Comparison of ENCODE assay signal across 8 mouse cellular contexts in the genomic region with DNA sequence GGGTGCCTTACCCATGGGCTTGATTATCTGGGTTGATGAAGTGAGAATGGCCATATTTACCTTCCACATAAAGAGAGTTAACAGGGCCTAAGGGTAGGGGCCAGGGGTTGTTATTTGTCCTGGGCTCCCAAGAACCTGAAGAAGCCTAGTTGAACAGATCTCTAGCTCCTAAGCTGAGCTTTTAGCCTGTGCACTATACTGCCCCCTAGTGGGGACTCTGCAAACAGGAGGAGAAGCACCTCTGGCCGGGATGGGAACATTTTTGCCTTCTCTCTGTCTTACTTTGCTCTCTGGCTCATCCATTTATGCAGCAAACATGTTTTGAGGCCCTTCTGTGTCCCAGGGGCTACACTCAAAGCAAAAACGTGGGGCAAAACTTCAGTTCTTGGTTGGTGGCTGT. TPM values are rescaled to one million over a fixed set of nuclear protein-coding genes. Genes with fewer than 3 reads are reported as not detected.
DNase-seq lines count a peak whose midpoint lies in the region; ATAC-seq and TF ChIP-seq lines count a peak whose summit lies in the region.

No protein-coding gene starts in this region.

- no peaks in the 10 kb centered on the region for H3K4me1 ChIP-seq in bone marrow macrophage, adult 2 months (ENCODE audit: control insufficient read depth, insufficient read depth, low read length)
- no peaks in the 10 kb centered on the region for H3K4me1 ChIP-seq in embryonic fibroblast, embryonic 13.5 days (ENCODE audit: control insufficient read depth, insufficient read depth, low read length)
- H3K4me1 ChIP-seq in hindbrain, embryonic 13.5 days (replicated peaks): peaks cover 41% of the 10 kb centered on the region
- H3K4me1 ChIP-seq in stomach, postnatal 0 days (replicated peaks; ENCODE audit: control insufficient read depth, insufficient read depth): no peaks in the 10 kb centered on the region

- no peak overlapping the region for H3K4me2 ChIP-seq in hindbrain, embryonic 13.5 days
- H3K4me2 ChIP-seq in stomach, postnatal 0 days (replicated peaks; ENCODE audit: low read depth): no peak overlapping the region

- H3K27ac ChIP-seq in bone marrow macrophage, adult 2 months (ENCODE audit: insufficient read depth, low read depth, low read length): no peak overlapping the region
- H3K27ac ChIP-seq in embryonic fibroblast, embryonic 13.5 days (ENCODE audit: insufficient read depth, low read length): no peak overlapping the region
- 0 out of 2 replicates have a peak overlapping the region, but pooled peaks have one; percentile 61 for H3K27ac ChIP-seq in hindbrain, embryonic 13.5 days
- H3K27ac ChIP-seq in stomach, postnatal 0 days (replicated peaks): no peak overlapping the region

- no peak for TF ChIP-seq POLR2A in bone marrow macrophage, adult 2 months (IDR thresholded peaks at IDR 0.05; ENCODE audit: borderline replicate concordance, low read depth, low read length)
- TF ChIP-seq POLR2A in embryonic fibroblast, embryonic 13.5 days (IDR thresholded peaks at IDR 0.05; ENCODE audit: low read depth, low read length): no peak

- H3K27me3 ChIP-seq in hindbrain, embryonic 13.5 days: no peaks in the 10 kb centered on the region
- H3K27me3 ChIP-seq in stomach, postnatal 0 days (ENCODE audit: control insufficient read depth, insufficient read depth, low read length): no peaks in the 10 kb centered on the region

- no peak overlapping the region for H3K4me3 ChIP-seq in bone marrow macrophage, adult 2 months (ENCODE audit: insufficient read depth, low read length)
- H3K4me3 ChIP-seq in embryonic fibroblast, embryonic 13.5 days (ENCODE audit: insufficient read depth, low read length): no peak overlapping the region
- no peak overlapping the region for H3K4me3 ChIP-seq in hindbrain, embryonic 13.5 days
- no peak overlapping the region for H3K4me3 ChIP-seq in stomach, postnatal 0 days (ENCODE audit: low read depth, low read length)

- H3K36me3 ChIP-seq in hindbrain, embryonic 13.5 days: peaks cover 36% of the 10 kb centered on the region
- no peaks in the 10 kb centered on the region; the same call in 1 of the 2 replicates for H3K36me3 ChIP-seq in stomach, postnatal 0 days (ENCODE audit: control insufficient read depth, insufficient read depth, low read length)

- TF ChIP-seq CTCF in bone marrow macrophage, adult 2 months (IDR thresholded peaks at IDR 0.05; ENCODE audit: low read depth, low read length): peak; percentile 88
- peak; percentile 44; the same call in 1 of the 2 replicates for TF ChIP-seq CTCF in embryonic fibroblast, embryonic 13.5 days (IDR thresholded peaks at IDR 0.05; ENCODE audit: borderline replicate concordance, insufficient read depth, low read length)
- peak; percentile 94 for TF ChIP-seq CTCF in stomach, postnatal 0 days (IDR thresholded peaks at IDR 0.05; ENCODE audit: low read depth)

- no peak for TF ChIP-seq EP300 in stomach, postnatal 0 days (optimal IDR thresholded peaks at IDR 0.05)

- peak overlapping the region; percentile 56; the same call in 1 of the 2 replicates for H3K9ac ChIP-seq in hindbrain, embryonic 13.5 days
- H3K9ac ChIP-seq in stomach, postnatal 0 days (ENCODE audit: low read length): peak overlapping the region; percentile 18; the same call in 1 of the 2 replicates

- H3K9me3 ChIP-seq in hindbrain, embryonic 13.5 days: no peaks in the 10 kb centered on the region
- no peaks in the 10 kb centered on the region for H3K9me3 ChIP-seq in stomach, postnatal 0 days (ENCODE audit: control insufficient read depth, low read length)

- no peak for DNase-seq in frontal cortex, postnatal 10 days (ENCODE audit: low spot score in 2 of 2)
- peak; percentile 73 for DNase-seq in 416B (ENCODE audit: low read depth)
- peak; percentile 79 for DNase-seq in lung, postnatal 10 days
- DNase-seq in stomach, postnatal 0 days (ENCODE audit: low spot score): peak; percentile 70

- peak; percentile 38; the same call in 1 of the 2 replicates for ATAC-seq in frontal cortex, adult (ENCODE audit: low TSS enrichment)
- ATAC-seq in hindbrain, embryonic 13.5 days (ENCODE audit: low FRiP score): no peak
- no peak for ATAC-seq in stomach, postnatal 0 days (ENCODE audit: low FRiP score, low TSS enrichment)

- WGBS in hindbrain, embryonic 13.5 days: 4% methylated on average over 2 of the region's 2 CpGs
- 12% methylated on average over 2 of the region's 2 CpGs for WGBS in stomach, postnatal 0 days

RNA-seq across cellular contexts. Expression of a gene that starts 11.2 kb away (rescaled TPM):
- not detected in 2 replicates for polyA plus RNA-seq in bone marrow macrophage, adult 2 months (2012; ENCODE audit: insufficient read depth, insufficient read length, missing spikeins)
- not detected in 2 replicates for polyA plus RNA-seq in embryonic fibroblast, embryonic 13.5 days (2011; ENCODE audit: insufficient read length, low read depth, missing spikeins)
- polyA plus RNA-seq in hindbrain, embryonic 13.5 days (2015; fragmentation: Nextera tagmentation; extraction: Ambion mirVana): 0.21 and 0.35 TPM in 2 replicates
- polyA plus RNA-seq in stomach, postnatal 0 days (2015; fragmentation: Nextera tagmentation; extraction: Ambion mirVana): 0.13 and 0.38 TPM in 2 replicates

RNA-seq across cellular contexts. Expression of a gene that starts 13.8 kb away (rescaled TPM):
- polyA plus RNA-seq in bone marrow macrophage, adult 2 months (2012; ENCODE audit: insufficient read depth, insufficient read length, missing spikeins): not detected in 2 replicates
- not detected in 2 replicates for polyA plus RNA-seq in embryonic fibroblast, embryonic 13.5 days (2011; ENCODE audit: insufficient read length, low read depth, missing spikeins)
- polyA plus RNA-seq in hindbrain, embryonic 13.5 days (2015; fragmentation: Nextera tagmentation; extraction: Ambion mirVana): 3.2 and 4.2 TPM in 2 replicates
- not detected in 2 replicates for polyA plus RNA-seq in stomach, postnatal 0 days (2015; fragmentation: Nextera tagmentation; extraction: Ambion mirVana)

RNA-seq across cellular contexts. Expression of a gene that starts 14.2 kb away (rescaled TPM):
- 62.3 and 63.7 TPM in 2 replicates for polyA plus RNA-seq in bone marrow macrophage, adult 2 months (2012; ENCODE audit: insufficient read depth, insufficient read length, missing spikeins)
- 14.9 and 18.5 TPM in 2 replicates for polyA plus RNA-seq in embryonic fibroblast, embryonic 13.5 days (2011; ENCODE audit: insufficient read length, low read depth, missing spikeins)
- 44.4 and 44.7 TPM in 2 replicates for polyA plus RNA-seq in hindbrain, embryonic 13.5 days (2015; fragmentation: Nextera tagmentation; extraction: Ambion mirVana)
- 24.9 TPM in 2 replicates for polyA plus RNA-seq in stomach, postnatal 0 days (2015; fragmentation: Nextera tagmentation; extraction: Ambion mirVana)

RNA-seq across cellular contexts. Expression of a gene that starts 24.2 kb away (rescaled TPM):
- polyA plus RNA-seq in bone marrow macrophage, adult 2 months (2012; ENCODE audit: insufficient read depth, insufficient read length, missing spikeins): not detected in 2 replicates
- not detected in 2 replicates for polyA plus RNA-seq in embryonic fibroblast, embryonic 13.5 days (2011; ENCODE audit: insufficient read length, low read depth, missing spikeins)
- polyA plus RNA-seq in hindbrain, embryonic 13.5 days (2015; fragmentation: Nextera tagmentation; extraction: Ambion mirVana): 1.1 and 2.4 TPM in 2 replicates
- 6.9 and 7.0 TPM in 2 replicates for polyA plus RNA-seq in stomach, postnatal 0 days (2015; fragmentation: Nextera tagmentation; extraction: Ambion mirVana)

RNA-seq across cellular contexts. Expression of a gene that starts 27.9 kb away (rescaled TPM):
- 4.6 and 6.4 TPM in 2 replicates for polyA plus RNA-seq in bone marrow macrophage, adult 2 months (2012; ENCODE audit: insufficient read depth, insufficient read length, missing spikeins)
- polyA plus RNA-seq in embryonic fibroblast, embryonic 13.5 days (2011; ENCODE audit: insufficient read length, low read depth, missing spikeins): 3.6 and 4.1 TPM in 2 replicates
- 9.4 and 10.4 TPM in 2 replicates for polyA plus RNA-seq in hindbrain, embryonic 13.5 days (2015; fragmentation: Nextera tagmentation; extraction: Ambion mirVana)
- 11.0 and 13.4 TPM in 2 replicates for polyA plus RNA-seq in stomach, postnatal 0 days (2015; fragmentation: Nextera tagmentation; extraction: Ambion mirVana)

Comparison
In these comparisons a context has a peak if more than half of its experiments do, and no peak if none do; other contexts are left out.
1. DNase-seq: peak in 416B (single experiment), lung, postnatal 10 days (single experiment) and stomach, postnatal 0 days (single experiment); none in frontal cortex, postnatal 10 days (0 of 2).
2. CTCF ChIP-seq: peak in every context shown above with its lines; median percentile 94 in stomach, postnatal 0 days; 88 in bone marrow macrophage, adult 2 months; 44 in embryonic fibroblast, embryonic 13.5 days.